Mouse (Mus musculus): ENCODE results near the gene Rapgef6. TPM values are rescaled to one million over a fixed set of nuclear protein-coding genes. Genes with fewer than 3 reads are reported as not detected.
A peak's percentile ranks its signal among the peaks of the same experiment; 100 is the strongest.

The Rapgef6 gene
- polyA plus RNA-seq, 1 experiment from 2014 or later: 38.5 TPM

- Histone ChIP-seq H3K9ac (replicated peaks; ENCODE audit: low read length) (peak overlapping the region; percentile 71), H3K4me1 (ENCODE audit: control insufficient read depth, insufficient read depth, low read length) (peaks cover 16% of the 10 kb centered on the region), H3K36me3 (ENCODE audit: control insufficient read depth, insufficient read depth, low read length) (no peaks in the 10 kb centered on the region), H3K9me3 (ENCODE audit: control insufficient read depth, low read length) (no peaks in the 10 kb centered on the region), H3K4me3 (replicated peaks; ENCODE audit: low read depth, low read length) (peak overlapping the region; percentile 79), H3K27ac (replicated peaks; ENCODE audit: low read depth, low read length) (peak overlapping the region; percentile 90), H3K27me3 (ENCODE audit: control insufficient read depth, insufficient read depth, low read length) (no peaks in the 10 kb centered on the region), H3K4me2 (ENCODE audit: low read length) (peak overlapping the region; percentile 79)
- WGBS: 3% methylated on average over 18 of the region's 18 CpGs
- ATAC-seq (ENCODE audit: low FRiP score, low TSS enrichment) (no peak), DNase-seq (peak; percentile 27)
Measured at GRCm38 (mm10) chr11:54521927-54522528, 619 bp upstream of the Rapgef6 start.

- ATAC-seq (ENCODE audit: low FRiP score, low TSS enrichment) (no peak), DNase-seq (no peak)
- Histone ChIP-seq H3K4me2 (ENCODE audit: low read length) (peak overlapping the region; percentile 87), H3K36me3 (ENCODE audit: control insufficient read depth, insufficient read depth, low read length) (no peaks in the 10 kb centered on the region), H3K27me3 (ENCODE audit: control insufficient read depth, insufficient read depth, low read length) (no peaks in the 10 kb centered on the region), H3K27ac (replicated peaks; ENCODE audit: low read depth, low read length) (peak overlapping the region; percentile 90; the same call in 1 of the 2 replicates), H3K9me3 (ENCODE audit: control insufficient read depth, low read length) (no peaks in the 10 kb centered on the region), H3K9ac (replicated peaks; ENCODE audit: low read length) (peak overlapping the region; percentile 70), H3K4me3 (replicated peaks; ENCODE audit: low read depth, low read length) (peak overlapping the region; percentile 79), H3K4me1 (ENCODE audit: control insufficient read depth, insufficient read depth, low read length) (peaks cover 16% of the 10 kb centered on the region)
- WGBS: 18% methylated on average over 10 of the region's 10 CpGs
Measured at GRCm38 (mm10) chr11:54523431-54524001, 869 bp downstream of the Rapgef6 start.

GRCm38 (mm10) chr11:54528002-54528401, 5.4 kb downstream of the Rapgef6 start:
- H3K4me2 ChIP-seq (ENCODE audit: low read length): no peak overlapping the region
- DNase-seq (no peak), ATAC-seq (ENCODE audit: low FRiP score, low TSS enrichment) (no peak)
- no peak overlapping the region for H3K27ac ChIP-seq (replicated peaks; ENCODE audit: low read depth, low read length)
- H3K27me3 ChIP-seq (ENCODE audit: control insufficient read depth, insufficient read depth, low read length): no peaks in the 10 kb centered on the region
- peaks cover 12% of the 10 kb centered on the region for H3K4me1 ChIP-seq (ENCODE audit: control insufficient read depth, insufficient read depth, low read length)
- no peaks in the 10 kb centered on the region for H3K9me3 ChIP-seq (ENCODE audit: control insufficient read depth, low read length)
- no peaks in the 10 kb centered on the region for H3K36me3 ChIP-seq (ENCODE audit: control insufficient read depth, insufficient read depth, low read length)
- no peak overlapping the region for H3K9ac ChIP-seq (replicated peaks; ENCODE audit: low read length)
- 92% methylated on average over 2 of the region's 2 CpGs for WGBS
- H3K4me3 ChIP-seq (replicated peaks; ENCODE audit: low read depth, low read length): no peak overlapping the region

DNA sequence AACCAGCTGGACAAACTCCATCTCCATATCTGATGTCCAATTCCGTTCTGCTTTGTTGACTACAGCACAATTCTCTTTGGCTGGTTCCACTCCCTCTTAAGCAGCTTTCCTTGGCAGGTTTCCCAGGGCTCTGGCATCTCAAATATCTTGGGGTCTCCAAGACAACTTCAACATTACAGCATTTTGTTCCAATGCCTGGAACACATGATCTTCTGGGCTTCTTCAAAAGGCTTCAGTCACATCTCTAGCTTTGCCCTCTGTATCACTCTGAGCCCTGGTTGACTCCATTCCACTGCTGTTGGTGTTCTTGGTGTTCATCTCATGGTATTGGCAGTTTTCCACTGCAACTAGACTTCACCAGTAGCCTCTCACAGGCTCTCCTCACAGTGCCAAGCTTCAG, 7.7 kb downstream of the Rapgef6 start:
- no peak for ATAC-seq (ENCODE audit: low FRiP score, low TSS enrichment)
- H3K4me2 ChIP-seq (ENCODE audit: low read length): no peak overlapping the region
- no peak overlapping the region for H3K9ac ChIP-seq (replicated peaks; ENCODE audit: low read length)
- H3K27me3 ChIP-seq (ENCODE audit: control insufficient read depth, insufficient read depth, low read length): no peaks in the 10 kb centered on the region
- H3K4me3 ChIP-seq (replicated peaks; ENCODE audit: low read depth, low read length): no peak overlapping the region
- WGBS: 57% methylated on average over 1 of the region's 1 CpGs
- DNase-seq: peak; percentile 43
- H3K36me3 ChIP-seq (ENCODE audit: control insufficient read depth, insufficient read depth, low read length): no peaks in the 10 kb centered on the region
- H3K9me3 ChIP-seq (ENCODE audit: control insufficient read depth, low read length): no peaks in the 10 kb centered on the region
- H3K27ac ChIP-seq (replicated peaks; ENCODE audit: low read depth, low read length): no peak overlapping the region
- H3K4me1 ChIP-seq (ENCODE audit: control insufficient read depth, insufficient read depth, low read length): no peaks in the 10 kb centered on the region

GRCm38 (mm10) chr11:54530916-54531315, 8.3 kb downstream of the Rapgef6 start:
- Histone ChIP-seq H3K27me3 (ENCODE audit: control insufficient read depth, insufficient read depth, low read length) (no peaks in the 10 kb centered on the region), H3K36me3 (ENCODE audit: control insufficient read depth, insufficient read depth, low read length) (no peaks in the 10 kb centered on the region), H3K4me3 (replicated peaks; ENCODE audit: low read depth, low read length) (no peak overlapping the region), H3K4me1 (ENCODE audit: control insufficient read depth, insufficient read depth, low read length) (no peaks in the 10 kb centered on the region), H3K9me3 (ENCODE audit: control insufficient read depth, low read length) (no peaks in the 10 kb centered on the region), H3K4me2 (ENCODE audit: low read length) (no peak overlapping the region), H3K9ac (replicated peaks; ENCODE audit: low read length) (no peak overlapping the region), H3K27ac (replicated peaks; ENCODE audit: low read depth, low read length) (no peak overlapping the region)
- no peak for DNase-seq
- ATAC-seq (ENCODE audit: low FRiP score, low TSS enrichment): no peak
- 86% methylated on average over 1 of the region's 1 CpGs for WGBS

DNA sequence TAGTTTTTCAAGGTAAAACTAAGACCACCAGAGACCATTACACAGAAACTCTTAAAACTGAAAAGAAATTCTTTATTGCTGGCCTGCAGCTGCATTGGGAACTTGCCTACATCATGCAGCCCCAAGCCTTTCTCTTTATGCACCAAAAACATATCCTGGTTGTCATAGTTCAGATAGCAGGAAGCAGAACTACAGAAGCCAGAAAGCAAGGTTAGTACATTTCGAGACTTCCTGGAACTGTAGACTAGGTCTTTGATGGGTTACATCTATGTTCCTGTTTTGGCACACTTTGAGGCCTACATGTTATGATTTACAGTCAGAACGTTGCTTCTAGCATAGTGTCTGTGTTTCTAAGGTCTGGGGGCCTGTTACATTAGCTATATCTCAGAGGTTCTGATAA, 11.2 kb downstream of the Rapgef6 start:
- ATAC-seq (ENCODE audit: low FRiP score, low TSS enrichment): no peak
- DNase-seq: no peak
- Histone ChIP-seq H3K4me2 (ENCODE audit: low read length) (no peak overlapping the region), H3K27me3 (ENCODE audit: control insufficient read depth, insufficient read depth, low read length) (no peaks in the 10 kb centered on the region), H3K9ac (replicated peaks; ENCODE audit: low read length) (no peak overlapping the region), H3K36me3 (ENCODE audit: control insufficient read depth, insufficient read depth, low read length) (no peaks in the 10 kb centered on the region), H3K9me3 (ENCODE audit: control insufficient read depth, low read length) (no peaks in the 10 kb centered on the region), H3K27ac (replicated peaks; ENCODE audit: low read depth, low read length) (no peak overlapping the region), H3K4me3 (replicated peaks; ENCODE audit: low read depth, low read length) (no peak overlapping the region), H3K4me1 (ENCODE audit: control insufficient read depth, insufficient read depth, low read length) (no peaks in the 10 kb centered on the region)
- 93% methylated on average over 2 of the region's 2 CpGs for WGBS

GRCm38 (mm10) chr11:54534871-54535270, 12.2 kb downstream of the Rapgef6 start:
- Histone ChIP-seq H3K4me3 (replicated peaks; ENCODE audit: low read depth, low read length) (no peak overlapping the region), H3K27ac (replicated peaks; ENCODE audit: low read depth, low read length) (no peak overlapping the region), H3K4me2 (ENCODE audit: low read length) (no peak overlapping the region), H3K9ac (replicated peaks; ENCODE audit: low read length) (no peak overlapping the region), H3K9me3 (ENCODE audit: control insufficient read depth, low read length) (no peaks in the 10 kb centered on the region), H3K27me3 (ENCODE audit: control insufficient read depth, insufficient read depth, low read length) (no peaks in the 10 kb centered on the region), H3K4me1 (ENCODE audit: control insufficient read depth, insufficient read depth, low read length) (no peaks in the 10 kb centered on the region), H3K36me3 (ENCODE audit: control insufficient read depth, insufficient read depth, low read length) (no peaks in the 10 kb centered on the region)
- no peak for ATAC-seq (ENCODE audit: low FRiP score, low TSS enrichment)
- DNase-seq: peak; percentile 74
- 55% methylated on average over 6 of the region's 6 CpGs for WGBS

GRCm38 (mm10) chr11:54539031-54539430, 16.4 kb downstream of the Rapgef6 start:
- no peaks in the 10 kb centered on the region for H3K4me1 ChIP-seq (ENCODE audit: control insufficient read depth, insufficient read depth, low read length)
- no peak for ATAC-seq (ENCODE audit: low FRiP score, low TSS enrichment)
- H3K36me3 ChIP-seq (ENCODE audit: control insufficient read depth, insufficient read depth, low read length): no peaks in the 10 kb centered on the region
- H3K27ac ChIP-seq (replicated peaks; ENCODE audit: low read depth, low read length): no peak overlapping the region
- no peak overlapping the region for H3K9ac ChIP-seq (replicated peaks; ENCODE audit: low read length)
- no peak for DNase-seq
- H3K4me2 ChIP-seq (ENCODE audit: low read length): no peak overlapping the region
- H3K4me3 ChIP-seq (replicated peaks; ENCODE audit: low read depth, low read length): no peak overlapping the region
- 72% methylated on average over 2 of the region's 2 CpGs for WGBS
- H3K27me3 ChIP-seq (ENCODE audit: control insufficient read depth, insufficient read depth, low read length): no peaks in the 10 kb centered on the region
- no peaks in the 10 kb centered on the region for H3K9me3 ChIP-seq (ENCODE audit: control insufficient read depth, low read length)

- Histone ChIP-seq H3K9me3 (ENCODE audit: control insufficient read depth, low read length) (no peaks in the 10 kb centered on the region), H3K4me3 (replicated peaks; ENCODE audit: low read depth, low read length) (no peak overlapping the region), H3K4me2 (ENCODE audit: low read length) (no peak overlapping the region), H3K9ac (replicated peaks; ENCODE audit: low read length) (no peak overlapping the region), H3K27me3 (ENCODE audit: control insufficient read depth, insufficient read depth, low read length) (no peaks in the 10 kb centered on the region), H3K27ac (replicated peaks; ENCODE audit: low read depth, low read length) (no peak overlapping the region), H3K36me3 (ENCODE audit: control insufficient read depth, insufficient read depth, low read length) (no peaks in the 10 kb centered on the region), H3K4me1 (ENCODE audit: control insufficient read depth, insufficient read depth, low read length) (no peaks in the 10 kb centered on the region)
- WGBS: 90% methylated on average over 2 of the region's 2 CpGs
- ATAC-seq (ENCODE audit: low FRiP score, low TSS enrichment) (no peak), DNase-seq (no peak)
Measured at GRCm38 (mm10) chr11:54539486-54539885, 16.8 kb downstream of the Rapgef6 start.
